Mouse (Mus musculus) ES-E14 (cell line): ENCODE results near the gene Fam178b.

Source experiments
- CHD2 ChIP-seq: IDR thresholded peaks from 2 replicates; pipeline ENCODE4 v1.6.1; 2014; ENCODE audit warnings: mild to moderate bottlenecking, low read depth, low read length, inconsistent platforms
- ZNF384 ChIP-seq: IDR thresholded peaks from 2 replicates; pipeline ENCODE4 v1.6.1; 2012; ENCODE audit warnings: low read depth, low read length, inconsistent platforms

DNA sequence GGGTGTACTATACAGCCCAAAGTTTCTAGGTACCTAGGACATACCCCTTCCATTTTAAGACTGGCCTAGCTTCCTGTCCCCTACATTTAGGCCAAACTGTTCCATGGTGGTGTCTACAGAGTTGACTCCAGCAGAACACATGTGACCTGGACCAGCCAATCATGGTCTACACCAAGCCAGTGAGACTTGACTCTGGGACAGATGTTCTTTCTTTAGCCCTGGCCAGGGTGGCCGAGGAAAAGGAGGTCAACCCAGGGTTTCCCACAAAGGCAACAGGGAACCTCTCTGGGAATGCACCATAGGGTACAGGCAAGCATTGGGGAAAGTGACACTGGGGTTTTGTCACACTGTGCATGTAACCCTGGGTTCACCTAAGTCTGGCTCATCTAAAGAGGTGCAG is 110.3 kb downstream of the Fam178b start:
- TF ChIP-seq ZNF384 (no peak), CHD2 (no peak)
